Mouse (Mus musculus) CH12.LX (cell line): ENCODE measurements at regions not wholly inside any gene's neighbourhood (a gene's known extent, or its start where the extent isn't known, plus 50 kb on each side); places are given as distances from the start of the nearest gene placed in this dataset.

Experiments used
- CTCF ChIP-seq, 2 experiments: IDR thresholded peaks in 1 of 2; conservative IDR thresholded peaks in 1 of 2; 2 replicates each; pipeline ENCODE4 v1.5.1; 2011 to 2012; ENCODE audit warnings: low read depth in 2 of 2, low read length in 2 of 2, improper control_type of control experiment in 1 of 2, inconsistent platforms in 1 of 2, mild to moderate bottlenecking in 1 of 2, moderate library complexity in 1 of 2
- E2F4 ChIP-seq: IDR thresholded peaks from 2 replicates; pipeline ENCODE4 v1.6.1; 2011; ENCODE audit warnings: low read depth, low read length, improper control_type of control experiment; ENCODE audit not compliant: insufficient replicate concordance
- EP300 ChIP-seq: IDR thresholded peaks from 2 replicates; pipeline ENCODE4 v1.6.1; 2011; ENCODE audit warnings: low read length, improper control_type of control experiment
- KAT2A ChIP-seq: IDR thresholded peaks from 2 replicates; pipeline ENCODE4 v1.6.1; 2012; ENCODE audit warnings: low read length, improper control_type of control experiment, inconsistent platforms; ENCODE audit not compliant: insufficient replicate concordance
- ZC3H11A ChIP-seq: IDR thresholded peaks from 2 replicates; pipeline ENCODE4 v1.6.1; 2012; ENCODE audit warnings: low read depth, mild to moderate bottlenecking, inconsistent platforms, low read length, improper control_type of control experiment
- ZKSCAN1 ChIP-seq: IDR thresholded peaks from 2 replicates; pipeline ENCODE4 v1.6.1; 2012; ENCODE audit warnings: low read depth, inconsistent platforms, low read length, improper control_type of control experiment, borderline replicate concordance

DNA sequence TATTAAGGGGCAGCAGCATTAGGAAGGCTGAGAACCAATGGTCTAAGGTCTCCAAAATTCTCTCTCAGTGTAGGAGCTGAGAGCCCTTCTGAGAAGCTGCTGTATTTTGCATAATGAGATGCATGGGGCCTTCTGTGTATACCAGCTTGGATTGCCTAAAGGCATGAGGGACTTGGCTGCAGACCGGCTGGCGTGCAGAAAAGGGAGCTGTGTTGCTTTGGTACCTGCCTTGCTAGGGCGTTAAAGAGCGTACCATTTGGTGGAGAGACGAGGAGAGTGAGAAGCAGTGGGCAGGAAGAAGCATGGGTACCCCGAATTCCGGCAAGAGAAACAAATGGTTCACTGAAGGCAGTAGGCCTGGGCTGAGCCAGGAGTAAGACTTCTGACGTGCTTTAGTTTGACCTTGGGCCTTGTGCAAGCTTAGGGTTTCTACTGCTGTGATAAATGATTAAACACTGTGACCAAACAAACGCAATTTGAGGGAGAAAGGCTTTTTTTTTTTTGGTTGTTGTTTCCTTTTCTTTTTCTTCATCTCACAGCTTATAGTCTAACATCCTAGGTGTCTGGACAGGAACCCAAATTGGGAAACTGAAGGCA is 69.2 kb downstream of the Nog start:
- TF ChIP-seq ZC3H11A (no peak), ZKSCAN1 (no peak), CTCF (conservative IDR thresholded peaks at IDR 0.05 in 1 of 2, IDR thresholded peaks at IDR 0.05 in 1 of 2; ENCODE audit: low read depth in 2 of 2, low read length in 2 of 2) (no peak), E2F4 (no peak), KAT2A (no peak), EP300 (no peak)
